Mouse (Mus musculus) heart, embryonic 13.5 days (tissue): Measurements from ENCODE around the gene Snrnp200. TPM values are rescaled to one million over a fixed set of nuclear protein-coding genes. Genes with fewer than 3 reads are reported as not detected.
A peak's percentile ranks its signal among the peaks of the same experiment; 100 is the strongest.

Source experiments
- ATAC-seq: fragments of 200-750 bp; cut with Nextera tagmentation; 2 replicates; pipeline ENCODE4 v1.8.0; 2017; ENCODE audit warnings: moderate TSS enrichment; ENCODE audit not compliant: insufficient number of reproducible peaks, low FRiP score, low TSS enrichment; ENCODE audit errors: extremely low read depth
- H3K27ac ChIP-seq: fragments of 300-500 bp; sonication (generic); replicated peaks from 2 replicates; pipeline ENCODE4 v1.5.1; 2015; ENCODE audit warnings: moderate library complexity, mild to moderate bottlenecking, inconsistent platforms
- H3K27me3 ChIP-seq: fragments of 300-500 bp; sonication (generic); replicated peaks from 2 replicates; pipeline ENCODE4 v1.6.1; 2015; ENCODE audit warnings: mild to moderate bottlenecking, inconsistent platforms
- H3K36me3 ChIP-seq: fragments of 300-500 bp; sonication (generic); 2 replicates; pipeline ENCODE4 v1.6.1; 2015; ENCODE audit warnings: mild to moderate bottlenecking, inconsistent platforms
- H3K4me1 ChIP-seq: fragments of 300-500 bp; sonication (generic); 2 replicates; pipeline ENCODE4 v1.6.1; 2015; ENCODE audit warnings: inconsistent platforms
- H3K4me2 ChIP-seq: fragments of 300-500 bp; sonication (generic); 2 replicates; pipeline ENCODE4 v1.6.1; 2015; ENCODE audit warnings: inconsistent platforms, mild to moderate bottlenecking, moderate library complexity
- H3K4me3 ChIP-seq: fragments of 300-500 bp; sonication (generic); 2 replicates; pipeline ENCODE4 v1.5.1; 2015; ENCODE audit warnings: moderate library complexity, mild to moderate bottlenecking, inconsistent platforms
- H3K9ac ChIP-seq: fragments of 300-500 bp; sonication (generic); 2 replicates; pipeline ENCODE4 v1.6.1; 2015; ENCODE audit warnings: inconsistent platforms, mild to moderate bottlenecking, moderate library complexity
- H3K9me3 ChIP-seq: fragments of 300-500 bp; sonication (generic); 2 replicates; pipeline ENCODE4 v1.6.1; 2016; ENCODE audit warnings: inconsistent platforms
- WGBS: fragments of 180-500 bp; shearing (Covaris S2); methylation state at CpG from one replicate; pipeline ENCODE4 v1.1.7; 2015; ENCODE audit warnings: mixed read lengths; 5-methylcytosine and 5-hydroxymethylcytosine counted together
- polyA plus RNA-seq: library from polyadenylated mRNA; unstranded; fragments of >200 nt; fragmentation: Nextera tagmentation; extraction: Ambion mirVana; gene quantifications from 2 replicates; pipeline ENCODE4 v1.2.1, GENCODE M21; 2015

The Snrnp200 gene
- polyA plus RNA-seq, 1 experiment from 2014 or later: 38.0 TPM

GRCm38 (mm10) chr2:127225261-127225660 lies 17.1 kb downstream of the Snrnp200 start:
- H3K36me3 ChIP-seq: peaks cover 98% of the 10 kb centered on the region
- H3K9me3 ChIP-seq: no peaks in the 10 kb centered on the region
- no peak overlapping the region for H3K9ac ChIP-seq
- H3K4me3 ChIP-seq: no peak overlapping the region
- no peaks in the 10 kb centered on the region for H3K4me1 ChIP-seq
- WGBS: 95% methylated on average over 3 of the region's 3 CpGs
- H3K4me2 ChIP-seq: no peak overlapping the region
- ATAC-seq: no peak
- H3K27me3 ChIP-seq: no peaks in the 10 kb centered on the region
- no peak overlapping the region for H3K27ac ChIP-seq

GRCm38 (mm10) chr2:127237897-127238610 lies 29.9 kb downstream of the Snrnp200 start:
- ATAC-seq: no peak; the same call in 1 of the 2 replicates
- Histone ChIP-seq H3K27ac (peak overlapping the region; percentile 73), H3K9ac (no peak overlapping the region), H3K27me3 (no peaks in the 10 kb centered on the region), H3K4me2 (no peak overlapping the region), H3K4me3 (no peak overlapping the region), H3K4me1 (peaks cover 9% of the 10 kb centered on the region; the same call in 1 of the 2 replicates), H3K9me3 (no peaks in the 10 kb centered on the region), H3K36me3 (peaks cover 99% of the 10 kb centered on the region)
- 73% methylated on average over 11 of the region's 11 CpGs for WGBS

- no peak for ATAC-seq
- no peak overlapping the region for H3K9ac ChIP-seq
- 89% methylated on average over 2 of the region's 2 CpGs for WGBS
- H3K27ac ChIP-seq: no peak overlapping the region
- peaks cover 9% of the 10 kb centered on the region; the same call in 1 of the 2 replicates for H3K4me1 ChIP-seq
- H3K4me2 ChIP-seq: no peak overlapping the region
- no peaks in the 10 kb centered on the region for H3K9me3 ChIP-seq
- H3K36me3 ChIP-seq: peaks cover 97% of the 10 kb centered on the region
- H3K27me3 ChIP-seq: no peaks in the 10 kb centered on the region
- H3K4me3 ChIP-seq: no peak overlapping the region
Observed at GRCm38 (mm10) chr2:127240065-127240464, 31.9 kb downstream of the Snrnp200 start.

DNA sequence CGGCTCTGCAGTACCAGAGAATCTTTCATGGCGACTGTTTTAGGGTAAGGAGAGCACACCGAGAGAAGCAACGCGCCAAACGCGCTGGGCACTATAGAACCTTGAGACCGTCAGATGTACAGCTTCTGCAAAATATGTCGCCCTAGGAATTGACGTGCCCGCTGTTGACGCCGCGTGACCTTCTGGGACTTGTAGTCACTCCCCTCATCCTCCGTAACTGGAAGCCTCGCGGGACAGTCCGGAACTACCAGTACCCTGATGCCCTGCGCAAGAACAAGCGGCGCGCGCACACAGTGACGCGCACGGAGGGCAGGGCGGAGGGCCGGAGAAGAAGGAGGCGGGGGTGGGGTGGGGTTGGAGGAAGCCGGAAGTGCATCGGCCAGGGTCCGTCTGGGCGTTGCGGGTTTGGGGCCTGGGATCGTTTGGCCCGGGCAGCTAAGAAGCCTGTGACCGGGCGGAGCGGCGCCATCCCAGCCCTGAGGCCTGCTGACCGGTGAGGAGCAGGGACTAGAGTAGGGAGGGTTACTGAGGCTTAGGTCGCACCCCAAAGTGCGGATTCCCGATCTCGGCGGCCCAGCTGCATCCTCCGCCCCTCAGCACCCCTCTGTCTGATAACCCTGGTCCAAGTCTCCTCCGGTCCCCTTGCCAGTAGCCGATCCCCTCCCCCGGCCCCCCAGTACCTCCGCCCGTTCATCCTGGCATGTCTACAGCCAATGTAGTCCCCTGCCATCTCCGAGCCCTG lies 39.6 kb downstream of the Snrnp200 start, which contains the start of the genes Ciao1 and Tmem127:
Gene Ciao1, minus strand, starts transcription at position 225 of the 742 bp plus-strand sequence.
Gene Tmem127, plus strand, starts transcription at position 317 of the 742 bp plus-strand sequence.
- peak; percentile 92 for ATAC-seq
- under 1% methylated on average over 53 of the region's 53 CpGs for WGBS
- peak within 1 kb of the TSS; percentile 96 for H3K4me3 ChIP-seq
- peak within 1 kb of the TSS; percentile 77 for H3K27ac ChIP-seq
- no peaks in the 10 kb centered on the region for H3K27me3 ChIP-seq
- H3K4me1 ChIP-seq: peaks cover 50% of the 10 kb centered on the region
- peak within 1 kb of the TSS; percentile 93 for H3K9ac ChIP-seq
- H3K36me3 ChIP-seq: peaks cover 43% of the 10 kb centered on the region
- peak within 1 kb of the TSS; percentile 95 for H3K4me2 ChIP-seq
- H3K9me3 ChIP-seq: no peaks in the 10 kb centered on the region

DNA sequence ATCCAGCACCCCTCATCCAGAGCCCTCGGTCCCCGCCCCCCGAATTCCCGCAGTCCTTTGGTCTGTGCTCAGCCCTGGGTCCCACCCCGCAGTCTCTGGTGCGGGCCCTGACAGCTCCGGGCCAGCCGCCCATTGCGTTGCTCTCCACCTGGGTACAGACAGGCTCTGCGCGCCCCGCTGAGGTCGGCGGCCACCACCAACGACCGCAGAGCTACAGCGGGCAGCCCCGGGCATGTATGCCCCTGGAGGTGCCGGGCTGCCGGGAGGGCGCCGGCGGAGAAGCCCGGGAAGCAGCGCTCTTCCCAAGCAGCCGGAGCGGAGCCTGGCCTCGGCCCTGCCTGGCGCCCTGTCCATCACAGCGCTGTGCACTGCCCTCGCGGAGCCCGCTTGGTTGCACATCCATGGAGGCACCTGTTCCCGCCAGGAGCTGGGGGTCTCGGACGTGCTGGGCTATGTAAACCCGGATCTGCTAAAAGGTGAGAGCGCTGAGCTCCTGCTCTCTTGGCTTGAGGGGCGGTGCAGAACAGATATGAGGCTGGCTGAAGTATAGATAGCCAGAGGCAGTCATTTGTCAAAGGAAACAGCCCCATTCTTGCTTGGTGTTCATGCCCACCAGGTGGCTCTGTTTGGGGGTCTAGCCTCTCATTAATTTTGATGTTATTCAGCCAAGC lies 40.3 kb downstream of the Snrnp200 start:
- peak overlapping the region; percentile 77 for H3K27ac ChIP-seq
- H3K27me3 ChIP-seq: no peaks in the 10 kb centered on the region
- H3K9me3 ChIP-seq: no peaks in the 10 kb centered on the region
- H3K36me3 ChIP-seq: peaks cover 37% of the 10 kb centered on the region
- ATAC-seq: peak; percentile 48; the same call in 1 of the 2 replicates
- H3K4me1 ChIP-seq: peaks cover 51% of the 10 kb centered on the region
- WGBS: under 1% methylated on average over 37 of the region's 39 CpGs
- peak overlapping the region; percentile 95 for H3K4me2 ChIP-seq
- H3K4me3 ChIP-seq: peak overlapping the region; percentile 96
- H3K9ac ChIP-seq: peak overlapping the region; percentile 88

DNA sequence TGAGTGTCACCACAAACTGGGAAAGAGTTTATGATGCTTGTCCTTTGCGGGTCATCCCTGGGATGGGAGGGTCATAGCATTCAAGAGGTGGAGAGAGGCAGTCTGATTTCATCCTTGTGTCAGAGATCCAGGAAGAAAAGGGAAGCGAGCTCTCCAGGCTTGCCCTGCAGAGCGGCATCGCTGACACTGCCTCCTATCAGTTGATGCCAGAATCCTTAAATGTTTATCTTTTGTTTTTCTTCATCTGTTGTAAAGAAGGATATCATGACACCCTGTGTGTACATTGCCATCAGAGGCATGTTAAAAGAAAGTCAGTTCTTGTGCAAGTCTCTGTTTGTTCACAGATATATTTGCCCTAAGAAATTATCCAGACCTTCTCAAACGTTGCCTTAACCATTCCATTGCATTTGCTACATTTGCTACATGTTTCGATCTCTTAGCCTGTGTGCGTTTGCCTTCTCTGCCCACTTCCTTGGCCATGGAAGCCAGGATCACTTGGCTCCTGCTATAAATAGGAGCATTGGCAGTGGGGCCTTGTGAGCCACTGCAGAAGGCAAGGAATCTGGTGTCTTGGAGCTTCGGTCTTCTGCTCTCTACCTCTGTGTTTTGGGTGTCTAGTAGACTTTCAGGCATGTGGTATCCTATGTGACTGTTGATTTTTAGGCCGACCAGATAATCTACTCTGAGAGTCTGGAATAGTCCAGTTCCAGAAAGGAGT lies 42.3 kb downstream of the Snrnp200 start:
- no peak for ATAC-seq
- Histone ChIP-seq H3K27me3 (no peaks in the 10 kb centered on the region), H3K4me2 (peak overlapping the region; percentile 6; the same call in 1 of the 2 replicates), H3K4me1 (peaks cover 57% of the 10 kb centered on the region), H3K9ac (no peak overlapping the region), H3K4me3 (no peak overlapping the region), H3K9me3 (no peaks in the 10 kb centered on the region), H3K27ac (0 out of 2 replicates have a peak overlapping the region, but pooled peaks have one; percentile 7), H3K36me3 (peaks cover 21% of the 10 kb centered on the region)
- WGBS: 77% methylated on average over 9 of the region's 9 CpGs

GRCm38 (mm10) chr2:127251457-127251856 lies 43.3 kb downstream of the Snrnp200 start:
- no peak for ATAC-seq
- Histone ChIP-seq H3K4me2 (no peak overlapping the region), H3K9me3 (no peaks in the 10 kb centered on the region), H3K4me1 (peaks cover 55% of the 10 kb centered on the region), H3K9ac (0 out of 2 replicates have a peak overlapping the region, but pooled peaks have one; percentile 42), H3K4me3 (no peak overlapping the region), H3K27ac (peak overlapping the region; percentile 77), H3K27me3 (no peaks in the 10 kb centered on the region), H3K36me3 (peaks cover 20% of the 10 kb centered on the region)
- WGBS: 47% methylated on average over 3 of the region's 3 CpGs

DNA sequence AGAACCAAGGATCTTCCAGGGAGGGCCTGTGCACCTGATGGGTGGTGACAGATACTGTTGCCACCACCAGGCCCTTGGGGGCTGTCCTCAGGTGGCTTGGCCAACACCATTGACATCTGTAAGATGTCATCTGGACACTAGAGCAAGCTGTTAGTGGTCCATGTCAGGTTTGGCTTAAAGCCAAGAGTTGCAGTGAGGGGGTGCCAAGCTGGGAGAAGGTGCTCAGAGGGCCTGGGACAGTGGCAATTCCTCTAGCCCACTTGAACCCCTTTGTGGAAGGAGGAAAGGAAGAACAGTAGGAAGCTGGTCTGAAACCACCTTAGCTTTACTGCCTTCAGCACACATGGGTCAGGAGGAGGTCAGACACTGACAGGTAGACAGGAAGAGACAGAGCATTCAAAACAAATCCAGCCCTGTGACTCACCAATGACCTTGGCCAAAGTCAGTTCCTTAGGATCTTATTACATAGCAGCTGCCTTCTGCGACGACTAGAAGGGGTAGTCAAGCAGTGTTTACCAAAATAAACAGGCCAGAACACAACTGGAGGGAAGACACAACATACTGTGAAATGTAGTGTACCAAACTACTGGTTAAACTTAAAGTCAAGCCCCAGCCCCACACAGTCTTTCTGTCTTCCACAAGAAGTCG lies 43.8 kb downstream of the Snrnp200 start:
- WGBS: 44% methylated on average over 3 of the region's 3 CpGs
- Histone ChIP-seq H3K9ac (peak overlapping the region; percentile 42), H3K4me1 (peaks cover 49% of the 10 kb centered on the region), H3K36me3 (peaks cover 25% of the 10 kb centered on the region), H3K4me2 (no peak overlapping the region), H3K27me3 (no peaks in the 10 kb centered on the region), H3K9me3 (no peaks in the 10 kb centered on the region), H3K27ac (peak overlapping the region; percentile 77), H3K4me3 (no peak overlapping the region)
- ATAC-seq: no peak

DNA sequence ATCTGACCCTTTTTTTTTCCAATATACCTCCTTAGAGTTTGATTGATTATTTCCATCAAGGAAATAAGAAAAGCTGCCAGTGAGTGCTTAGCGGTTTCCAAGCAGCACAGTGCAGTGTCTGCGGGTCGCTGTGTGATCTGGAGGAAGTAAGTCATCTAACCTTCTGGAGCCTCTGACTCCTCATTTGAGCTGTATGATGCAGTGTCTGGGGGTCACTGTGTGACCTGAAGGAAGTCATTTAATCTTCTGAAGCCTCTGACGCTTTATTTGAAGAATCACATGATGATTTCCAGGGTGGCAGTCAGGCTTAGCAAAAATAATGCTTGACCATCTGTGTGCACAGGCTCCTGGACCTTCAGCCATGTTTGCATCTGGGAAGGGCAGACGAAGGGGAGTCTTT lies 44.6 kb downstream of the Snrnp200 start:
- H3K36me3 ChIP-seq: peaks cover 33% of the 10 kb centered on the region
- no peaks in the 10 kb centered on the region for H3K27me3 ChIP-seq
- H3K4me1 ChIP-seq: peaks cover 49% of the 10 kb centered on the region
- no peak for ATAC-seq
- no peak overlapping the region for H3K4me3 ChIP-seq
- H3K9ac ChIP-seq: peak overlapping the region; percentile 42; the same call in 1 of the 2 replicates
- H3K27ac ChIP-seq: peak overlapping the region; percentile 77
- no peaks in the 10 kb centered on the region for H3K9me3 ChIP-seq
- no peak overlapping the region for H3K4me2 ChIP-seq
- WGBS: 78% methylated on average over 5 of the region's 5 CpGs

DNA sequence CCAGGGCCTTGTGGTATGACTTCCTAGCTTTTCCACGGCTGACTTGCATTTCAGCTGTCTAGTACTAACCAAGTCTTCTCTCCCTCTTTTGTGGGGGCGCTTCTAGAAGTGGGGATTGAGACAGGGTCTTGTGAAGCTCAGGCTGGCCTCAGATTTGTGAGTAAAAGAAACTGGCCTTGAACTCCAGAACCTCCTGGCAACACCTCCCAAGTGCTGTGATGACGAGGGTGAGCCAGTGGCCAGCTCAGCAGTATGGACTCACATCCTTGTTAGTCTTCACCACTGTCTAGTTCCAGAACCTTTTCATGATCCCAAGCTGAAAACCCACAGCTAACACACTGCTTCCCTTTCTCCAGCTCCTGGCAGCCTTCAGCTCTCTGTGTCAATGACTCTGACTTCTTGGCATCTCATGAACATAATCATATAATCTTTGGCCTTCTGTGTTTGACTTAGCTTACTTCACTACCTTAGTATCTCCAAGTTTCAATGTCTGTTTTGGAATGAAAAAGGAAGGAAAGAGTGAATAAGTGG lies 46.5 kb downstream of the Snrnp200 start:
- Histone ChIP-seq H3K4me2 (no peak overlapping the region), H3K9me3 (no peaks in the 10 kb centered on the region), H3K4me1 (peaks cover 38% of the 10 kb centered on the region), H3K27me3 (no peaks in the 10 kb centered on the region), H3K27ac (no peak overlapping the region), H3K36me3 (peaks cover 52% of the 10 kb centered on the region), H3K9ac (0 out of 2 replicates have a peak overlapping the region, but pooled peaks have one; percentile 44), H3K4me3 (no peak overlapping the region)
- ATAC-seq: no peak
- WGBS: 78% methylated on average over 3 of the region's 3 CpGs
